Mouse (Mus musculus) megakaryocyte, embryonic 14.5 days (primary cell): ENCODE data around the gene Ppp1r36.

ENCODE experiments used
- FLI1 ChIP-seq: IDR thresholded peaks from 2 replicates; pipeline ENCODE4 v1.6.1; 2012; ENCODE audit warnings: low read length, inconsistent platforms, mixed read lengths
- GATA1 ChIP-seq: IDR thresholded peaks from 3 replicates; pipeline ENCODE4 v1.6.1; 2012; ENCODE audit warnings: mixed read lengths, low read length, inconsistent platforms, borderline replicate concordance

- TF ChIP-seq GATA1, result no peak
- TF ChIP-seq FLI1, result no peak
Observed at GRCm38 (mm10) chr12:76473562-76474245, 56.4 kb downstream of the Ppp1r36 start.
